Mouse (Mus musculus) olfactory bulb, adult 2 months (tissue): ENCODE measurements around the gene Col2a1. TPM values are rescaled to one million over a fixed set of nuclear protein-coding genes. Genes with fewer than 3 reads are reported as not detected.

ENCODE experiments used
- H3K27ac ChIP-seq: fragments of 200-500 bp; 2 replicates; pipeline ENCODE4 v1.5.1; 2012; ENCODE audit warnings: low read depth, low read length; ENCODE audit not compliant: insufficient read depth
- H3K4me1 ChIP-seq: fragments of 200-500 bp; 2 replicates; pipeline ENCODE4 v1.6.1; 2012; ENCODE audit warnings: low read length; ENCODE audit not compliant: control insufficient read depth, insufficient read depth
- H3K4me3 ChIP-seq: fragments of 200-500 bp; 2 replicates; pipeline ENCODE4 v1.5.1; 2012; ENCODE audit warnings: mild to moderate bottlenecking, low read depth, low read length, moderate library complexity; ENCODE audit not compliant: insufficient read depth
- CTCF ChIP-seq: fragments of 200-500 bp; IDR thresholded peaks from 2 replicates; pipeline ENCODE4 v1.5.1; 2012; ENCODE audit warnings: low read depth, mild to moderate bottlenecking, low read length, moderate library complexity; ENCODE audit not compliant: insufficient read depth
- POLR2A ChIP-seq: fragments of 200-500 bp; IDR thresholded peaks from 2 replicates; pipeline ENCODE4 v1.6.1; 2012; ENCODE audit warnings: mild to moderate bottlenecking, low read depth, low read length, moderate library complexity; ENCODE audit not compliant: insufficient read depth
- WGBS: fragments of 180-500 bp; shearing (Covaris S2); methylation state at CpG from one replicate; pipeline ENCODE4 v1.1.7; 2018; 5-methylcytosine and 5-hydroxymethylcytosine counted together
- polyA plus RNA-seq: library from polyadenylated mRNA; stranded (reverse); fragments of >200 nt; gene quantifications from 2 replicates; pipeline ENCODE4 v1.2.4, GENCODE M21; 2012; ENCODE audit warnings: low replicate concordance; ENCODE audit not compliant: missing spikeins, insufficient read depth, insufficient read length

Gene Col2a1
- polyA plus RNA-seq, 1 experiment = not detected

DNA sequence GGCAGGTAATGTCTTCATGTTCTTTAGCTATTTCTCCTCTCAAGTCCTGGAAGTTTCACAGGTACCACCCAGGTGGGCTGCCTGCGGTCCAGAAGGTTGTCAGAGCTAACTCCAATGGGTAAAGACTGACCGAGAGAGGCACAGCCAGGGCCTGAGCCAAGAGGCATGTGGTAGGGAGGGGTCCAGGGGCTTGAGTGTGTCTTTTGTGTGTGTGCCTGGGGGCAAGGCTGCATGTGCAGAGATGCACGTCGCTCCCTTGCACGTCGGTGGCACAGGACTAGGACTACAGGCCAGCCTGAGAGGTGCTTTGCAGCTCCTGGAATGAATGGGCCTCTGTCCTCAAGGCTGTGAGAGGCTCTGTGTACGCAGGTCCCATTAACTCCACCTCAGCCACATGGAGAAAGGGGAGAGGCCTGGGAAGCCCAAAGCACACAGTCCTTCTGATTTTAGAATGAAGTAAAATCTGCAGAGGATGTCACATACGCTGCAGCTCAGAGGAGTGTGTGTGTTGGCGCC is 28.8 kb upstream of the Col2a1 start:
- Histone ChIP-seq H3K4me3 (no peak overlapping the region), H3K27ac (no peak overlapping the region), H3K4me1 (peaks cover 5% of the 10 kb centered on the region; the same call in 1 of the 2 replicates)
- 78% methylated on average over 9 of the region's 9 CpGs for WGBS
- TF ChIP-seq POLR2A (no peak), CTCF (no peak)

DNA sequence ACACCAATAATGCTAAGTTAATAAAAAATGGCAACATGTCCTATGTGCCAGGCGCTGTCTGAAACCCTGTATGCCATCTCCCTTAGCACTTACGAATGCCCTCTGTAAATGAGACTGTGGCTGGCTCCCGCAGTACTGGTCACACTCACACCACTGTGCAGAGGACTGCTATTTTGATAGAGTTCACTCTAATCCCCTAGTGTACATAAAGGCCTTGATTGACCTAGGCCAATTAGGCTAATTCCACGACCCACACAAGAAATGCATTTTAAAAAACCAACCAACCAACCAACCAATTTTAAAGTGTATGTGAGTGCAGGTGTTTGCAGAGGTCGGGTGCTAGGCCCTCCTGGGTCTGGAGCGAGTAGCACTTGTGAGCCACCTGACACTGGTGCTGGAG is 25.3 kb upstream of the Col2a1 start:
- Histone ChIP-seq H3K27ac (no peak overlapping the region), H3K4me1 (peaks cover 14% of the 10 kb centered on the region), H3K4me3 (no peak overlapping the region)
- WGBS = 68% methylated on average over 6 of the region's 6 CpGs
- TF ChIP-seq POLR2A (no peak), CTCF (no peak)

DNA sequence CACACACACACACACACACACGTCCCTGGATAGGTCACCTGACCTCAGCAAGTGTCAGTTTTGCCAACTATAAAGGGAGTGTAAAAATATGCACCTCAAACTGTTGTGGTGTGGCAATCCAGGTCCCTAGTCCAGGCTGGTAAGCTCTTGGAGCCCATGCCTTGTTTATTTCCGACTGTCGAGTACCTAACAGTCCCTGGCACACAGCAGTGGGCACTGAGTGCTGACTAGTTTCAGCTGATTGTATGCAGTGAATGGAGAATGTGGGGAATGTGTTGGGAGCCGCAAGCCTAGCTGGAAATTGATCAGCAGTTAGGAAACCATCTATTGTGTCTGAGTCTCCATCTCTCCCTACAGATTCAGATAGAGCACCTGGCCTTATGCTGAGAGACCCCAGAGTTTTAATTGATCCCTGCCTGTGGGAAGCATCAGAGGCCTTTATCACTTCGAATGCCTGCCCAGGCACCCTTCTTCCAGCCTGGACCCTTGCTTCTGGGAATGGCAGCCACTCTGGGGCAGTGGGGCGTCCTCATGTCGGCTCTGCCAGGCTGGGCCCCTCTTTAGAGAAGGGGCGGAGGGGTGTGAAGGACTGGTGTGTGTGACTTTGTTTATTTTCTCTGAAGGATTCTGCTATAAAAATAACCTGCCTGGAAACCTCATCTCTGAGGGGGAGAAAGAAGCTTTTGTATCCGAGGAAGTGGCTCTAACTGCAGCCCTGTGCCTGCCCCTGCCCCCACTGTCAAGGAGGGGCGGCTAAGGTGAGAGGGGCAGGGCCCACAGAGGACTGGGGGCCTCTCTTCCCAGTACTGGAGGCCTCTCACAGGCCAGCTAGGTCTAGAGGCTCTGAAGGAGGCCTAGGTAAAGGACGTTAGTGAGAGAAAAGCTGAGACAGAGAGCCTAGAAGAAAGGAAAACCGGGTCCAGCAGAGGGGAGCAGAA is 22.7 kb upstream of the Col2a1 start:
- TF ChIP-seq CTCF (no peak), POLR2A (no peak)

DNA sequence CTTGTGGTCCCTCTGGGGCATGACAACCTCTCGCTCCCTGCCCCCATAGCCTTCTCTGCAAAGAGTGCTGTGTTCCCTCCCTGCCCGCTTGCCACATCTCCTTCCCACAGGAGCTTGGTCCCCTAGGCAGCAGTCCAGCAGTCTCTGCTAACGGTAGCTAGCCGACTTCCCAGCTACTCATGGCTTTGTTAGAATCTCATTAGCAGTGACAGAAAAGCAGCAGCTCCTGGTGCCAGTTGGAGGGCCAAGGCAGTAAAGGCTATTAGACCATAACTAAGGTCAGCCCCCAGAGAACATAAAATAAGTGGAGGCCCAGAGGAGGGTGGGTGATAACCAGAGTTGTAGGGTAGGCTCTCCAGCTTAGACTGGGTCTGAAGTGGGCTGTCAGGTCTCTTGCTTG is 21.1 kb upstream of the Col2a1 start:
- H3K27ac ChIP-seq = no peak overlapping the region
- 59% methylated on average over 4 of the region's 4 CpGs for WGBS
- H3K4me3 ChIP-seq = no peak overlapping the region
- TF ChIP-seq POLR2A (no peak), CTCF (no peak)
- H3K4me1 ChIP-seq = peaks cover 11% of the 10 kb centered on the region

More for the DNA sequence above, 22.7 kb upstream of the Col2a1 start:
- H3K27ac ChIP-seq = no peak overlapping the region
- WGBS = 52% methylated on average over 12 of the region's 12 CpGs
- peaks cover 11% of the 10 kb centered on the region for H3K4me1 ChIP-seq
- no peak overlapping the region for H3K4me3 ChIP-seq

- TF ChIP-seq CTCF (no peak), POLR2A (no peak)
- Histone ChIP-seq H3K4me3 (no peak overlapping the region), H3K27ac (no peak overlapping the region), H3K4me1 (peaks cover 9% of the 10 kb centered on the region)
- WGBS = 55% methylated on average over 3 of the region's 3 CpGs
These were observed 18.6 kb upstream of the Col2a1 start for GRCm38 (mm10) chr15:98023137-98023536.

- H3K4me3 ChIP-seq = no peak overlapping the region
- 76% methylated on average over 2 of the region's 2 CpGs for WGBS
- no peak overlapping the region for H3K27ac ChIP-seq
- H3K4me1 ChIP-seq = no peaks in the 10 kb centered on the region
- TF ChIP-seq CTCF (no peak), POLR2A (no peak)
These were observed 17.4 kb upstream of the Col2a1 start for GRCm38 (mm10) chr15:98021886-98022285.

- Histone ChIP-seq H3K27ac (no peak overlapping the region), H3K4me1 (no peaks in the 10 kb centered on the region), H3K4me3 (no peak overlapping the region)
- WGBS = 77% methylated on average over 3 of the region's 3 CpGs
- TF ChIP-seq POLR2A = no peak
- TF ChIP-seq CTCF = no peak
These were observed 14.6 kb upstream of the Col2a1 start for GRCm38 (mm10) chr15:98019047-98019446.

- no peak for TF ChIP-seq CTCF
- TF ChIP-seq POLR2A = no peak
- H3K27ac ChIP-seq = no peak overlapping the region
- no peak overlapping the region for H3K4me3 ChIP-seq
- WGBS = 87% methylated on average over 4 of the region's 4 CpGs
- no peaks in the 10 kb centered on the region for H3K4me1 ChIP-seq
These were observed 13.4 kb upstream of the Col2a1 start for GRCm38 (mm10) chr15:98017925-98018324.

GRCm38 (mm10) chr15:98012810-98013209 is 8.3 kb upstream of the Col2a1 start:
- 49% methylated on average over 6 of the region's 6 CpGs for WGBS
- no peak overlapping the region for H3K27ac ChIP-seq
- H3K4me1 ChIP-seq = no peaks in the 10 kb centered on the region
- no peak overlapping the region for H3K4me3 ChIP-seq
- TF ChIP-seq POLR2A (no peak), CTCF (no peak)
